Mouse (Mus musculus) liver, embryonic 13.5 days (tissue): ENCODE data around the gene Pter. TPM values are rescaled to one million over a fixed set of nuclear protein-coding genes. Genes with fewer than 3 reads are reported as not detected.
A peak's percentile ranks its signal among the peaks of the same experiment; 100 is the strongest.

Experiments
- ATAC-seq: fragments of 200-750 bp; cut with Nextera tagmentation; 2 replicates; pipeline ENCODE4 v1.8.0; 2017; ENCODE audit warnings: low read depth, mild to moderate bottlenecking, moderate number of reproducible peaks, moderate library complexity
- DNase-seq: peaks from one replicate; pipeline ENCODE4 v3.0.0; 2022
- H3K27ac ChIP-seq: fragments of 300-500 bp; sonication (generic); 2 replicates; pipeline ENCODE4 v1.5.1; 2015; ENCODE audit warnings: moderate library complexity, mild to moderate bottlenecking, inconsistent platforms
- H3K27me3 ChIP-seq: fragments of 300-500 bp; sonication (generic); 2 replicates; pipeline ENCODE4 v1.6.1; 2015; ENCODE audit warnings: mild to moderate bottlenecking, inconsistent platforms
- H3K36me3 ChIP-seq: fragments of 300-500 bp; sonication (generic); 2 replicates; pipeline ENCODE4 v1.6.1; 2015; ENCODE audit warnings: mild to moderate bottlenecking, inconsistent platforms
- H3K4me1 ChIP-seq: fragments of 300-500 bp; sonication (generic); replicated peaks from 2 replicates; pipeline ENCODE4 v1.6.1; 2015; ENCODE audit warnings: inconsistent platforms
- H3K4me2 ChIP-seq: fragments of 300-500 bp; sonication (generic); 2 replicates; pipeline ENCODE4 v1.6.1; 2015; ENCODE audit warnings: inconsistent platforms, mild to moderate bottlenecking, moderate library complexity
- H3K4me3 ChIP-seq: fragments of 300-500 bp; sonication (generic); replicated peaks from 2 replicates; pipeline ENCODE4 v1.5.1; 2015; ENCODE audit warnings: mild to moderate bottlenecking, inconsistent platforms
- H3K9ac ChIP-seq: fragments of 300-500 bp; sonication (generic); 2 replicates; pipeline ENCODE4 v1.6.1; 2015; ENCODE audit warnings: mild to moderate bottlenecking, inconsistent platforms
- H3K9me3 ChIP-seq: fragments of 300-500 bp; sonication (generic); replicated peaks from 2 replicates; pipeline ENCODE4 v1.6.1; 2016; ENCODE audit warnings: inconsistent platforms
- WGBS: fragments of 180-500 bp; shearing (Covaris S2); methylation state at CpG from one replicate; pipeline ENCODE4 v1.1.7; 2015; ENCODE audit not compliant: insufficient replicate concordance; 5-methylcytosine and 5-hydroxymethylcytosine counted together
- polyA plus RNA-seq: library from polyadenylated mRNA; unstranded; fragments of >200 nt; fragmentation: Nextera tagmentation; extraction: Ambion mirVana; gene quantifications from 2 replicates; pipeline ENCODE4 v1.2.1, GENCODE M21; 2015

Gene Pter
- polyA plus RNA-seq, 1 experiment from 2014 or later = 33.5 TPM

DNA sequence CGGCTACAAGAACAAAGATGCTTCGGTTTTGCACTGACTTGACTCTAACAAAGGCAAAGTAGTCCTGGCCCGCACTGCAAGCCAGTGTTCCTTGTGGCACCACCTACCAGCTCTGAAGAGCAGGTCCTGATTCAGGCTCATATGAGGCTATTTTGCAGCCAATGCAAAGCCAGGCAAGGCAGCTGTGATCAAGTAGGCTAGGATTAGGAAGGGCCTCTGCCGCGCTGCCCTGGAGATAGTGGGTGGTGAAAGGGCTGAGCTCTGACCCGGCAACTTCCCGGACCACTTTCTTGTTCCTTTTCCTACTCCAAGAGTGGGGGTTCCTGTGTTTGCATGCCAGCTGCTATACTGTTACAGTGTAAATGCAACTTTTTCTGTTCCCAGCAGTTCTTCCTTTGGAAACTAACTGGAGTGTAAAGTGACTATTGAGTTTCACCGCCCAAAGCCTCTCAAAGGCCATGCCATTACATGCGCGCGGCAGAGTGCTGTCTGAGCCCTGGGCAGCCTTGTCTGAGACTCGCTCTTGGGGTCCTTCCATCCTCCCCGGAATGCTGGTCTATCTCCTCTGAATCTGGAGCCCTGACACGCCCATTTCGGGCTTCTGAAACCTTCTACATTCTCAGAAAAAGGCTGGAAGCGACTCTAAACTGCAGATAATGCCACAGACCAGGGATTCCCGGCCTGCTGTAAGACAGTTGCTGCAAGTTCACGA lies 85.6 kb downstream of the Pter start:
- Histone ChIP-seq H3K4me3 (peak overlapping the region; percentile 51), H3K27ac (no peak overlapping the region), H3K9me3 (no peaks in the 10 kb centered on the region), H3K36me3 (no peaks in the 10 kb centered on the region), H3K27me3 (peaks cover 59% of the 10 kb centered on the region), H3K4me1 (peaks cover 14% of the 10 kb centered on the region), H3K4me2 (peak overlapping the region; percentile 74), H3K9ac (no peak overlapping the region)
- WGBS = 8% methylated on average over 18 of the region's 18 CpGs
- DNase-seq (no peak), ATAC-seq (no peak)

DNA sequence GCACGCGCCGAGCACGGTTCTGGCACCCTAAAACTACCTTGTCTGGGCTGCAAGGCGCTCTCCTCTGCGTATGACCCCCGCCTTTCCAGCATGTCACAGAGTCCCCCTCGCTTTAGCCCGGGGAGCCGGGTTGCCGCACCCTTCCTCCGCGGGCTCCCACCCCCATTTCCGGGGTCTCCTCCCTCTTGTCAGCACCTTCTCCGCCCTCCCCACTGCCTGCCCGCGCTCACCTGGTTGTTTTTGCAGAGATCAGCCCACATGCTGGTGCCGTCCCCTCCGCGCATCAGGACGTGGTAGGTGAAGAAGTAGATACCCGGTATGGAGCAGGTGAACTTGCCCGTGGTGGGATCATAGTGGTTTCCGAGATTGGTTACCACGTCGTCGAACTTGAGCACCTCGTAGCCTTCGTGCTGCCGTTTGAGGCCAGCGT lies 86.2 kb downstream of the Pter start:
- WGBS = 4% methylated on average over 31 of the region's 31 CpGs

DNA sequence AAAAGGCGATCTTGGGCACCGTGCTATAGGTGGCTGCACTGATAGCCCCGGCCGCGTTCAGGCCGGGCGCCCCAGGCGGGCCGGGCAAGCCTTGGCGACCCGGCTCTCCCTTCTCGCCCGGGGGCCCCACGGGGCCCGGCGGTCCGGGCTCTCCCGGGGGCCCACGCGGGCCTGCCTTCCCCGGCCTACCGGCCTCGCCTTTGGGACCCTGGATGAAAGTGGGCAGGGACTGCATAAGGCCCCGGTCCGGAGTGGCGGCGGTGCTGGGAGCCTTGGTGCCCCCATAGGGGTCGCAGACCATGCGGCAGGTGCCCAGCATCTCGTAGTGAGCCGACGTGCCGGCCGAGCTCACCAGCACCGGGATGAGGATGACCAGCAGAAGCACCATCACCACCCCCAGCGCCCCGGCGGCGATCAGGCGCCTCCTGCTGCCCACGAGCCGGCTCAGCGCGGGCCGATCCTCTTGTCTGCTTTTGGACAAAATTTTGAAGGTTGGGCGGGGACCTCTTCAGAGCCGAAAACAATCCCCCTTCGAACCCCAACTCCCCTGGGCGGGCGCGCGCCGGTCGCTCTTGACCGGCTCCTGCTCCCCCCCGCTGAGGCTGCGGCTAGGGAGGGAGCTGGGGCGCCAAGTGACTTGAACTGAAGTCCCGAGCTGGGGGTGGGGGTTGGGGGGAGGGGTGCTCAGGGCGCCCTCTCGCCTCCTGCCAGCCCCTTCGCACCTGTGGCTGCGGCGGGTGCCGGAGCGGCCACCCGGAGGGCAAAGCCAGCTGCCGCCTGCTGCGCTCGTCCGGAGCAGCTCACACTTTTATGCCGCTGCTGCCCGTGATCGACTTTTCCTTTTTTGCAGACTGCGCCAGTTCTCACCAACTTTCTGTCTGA lies 86.9 kb downstream of the Pter start:
- no peak overlapping the region for H3K27ac ChIP-seq
- H3K9me3 ChIP-seq = no peaks in the 10 kb centered on the region
- H3K4me1 ChIP-seq = peaks cover 14% of the 10 kb centered on the region
- DNase-seq (no peak), ATAC-seq (0 out of 2 replicates have a peak, but pooled peaks have one; percentile 31)
- peaks cover 59% of the 10 kb centered on the region for H3K27me3 ChIP-seq
- peak overlapping the region; percentile 74 for H3K4me2 ChIP-seq
- 2% methylated on average over 73 of the region's 75 CpGs for WGBS
- peak overlapping the region; percentile 51 for H3K4me3 ChIP-seq
- H3K36me3 ChIP-seq = no peaks in the 10 kb centered on the region
- no peak overlapping the region; the same call in 1 of the 2 replicates for H3K9ac ChIP-seq

More for the DNA sequence above, 86.2 kb downstream of the Pter start:
- no peak overlapping the region for H3K27ac ChIP-seq
- peaks cover 59% of the 10 kb centered on the region for H3K27me3 ChIP-seq
- peak overlapping the region; percentile 51 for H3K4me3 ChIP-seq
- H3K9me3 ChIP-seq = no peaks in the 10 kb centered on the region
- H3K4me1 ChIP-seq = peaks cover 14% of the 10 kb centered on the region
- peak overlapping the region; percentile 74 for H3K4me2 ChIP-seq
- no peak for ATAC-seq
- no peak for DNase-seq
- no peak overlapping the region; the same call in 1 of the 2 replicates for H3K9ac ChIP-seq
- H3K36me3 ChIP-seq = no peaks in the 10 kb centered on the region

DNA sequence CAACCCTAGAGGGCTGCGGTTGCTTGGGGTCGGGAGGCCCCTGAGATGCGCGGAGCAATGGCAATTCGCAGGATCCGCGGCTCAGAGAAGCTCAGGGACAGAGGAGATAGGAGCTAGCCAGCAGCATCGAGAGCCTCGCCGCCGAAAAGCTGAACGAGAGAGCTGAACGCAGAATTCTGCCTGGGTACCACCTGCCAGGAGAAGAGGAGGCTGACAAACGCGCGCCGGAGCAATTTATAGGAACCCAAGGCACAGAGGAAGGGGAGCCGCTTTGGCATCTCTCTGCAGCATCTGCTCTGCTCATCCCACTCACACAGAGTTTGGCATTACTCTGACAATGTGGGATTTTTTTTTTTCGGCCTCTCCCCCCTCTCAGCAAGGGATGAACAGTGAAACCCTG lies 87.6 kb downstream of the Pter start, which contains the start of gene C1ql3:
Gene C1ql3, minus strand, starts transcription at position 335 of the 400 bp plus-strand sequence.
- no peak for ATAC-seq
- H3K27me3 ChIP-seq = peaks cover 59% of the 10 kb centered on the region
- H3K4me3 ChIP-seq = peak within 1 kb of the TSS; percentile 51
- peak within 1 kb of the TSS; percentile 74 for H3K4me2 ChIP-seq
- 2% methylated on average over 19 of the region's 19 CpGs for WGBS
- H3K9me3 ChIP-seq = no peaks in the 10 kb centered on the region
- H3K27ac ChIP-seq = no peak within 1 kb of the TSS
- no peak for DNase-seq
- H3K9ac ChIP-seq = no peak within 1 kb of the TSS
- peaks cover 14% of the 10 kb centered on the region for H3K4me1 ChIP-seq
- no peaks in the 10 kb centered on the region for H3K36me3 ChIP-seq

DNA sequence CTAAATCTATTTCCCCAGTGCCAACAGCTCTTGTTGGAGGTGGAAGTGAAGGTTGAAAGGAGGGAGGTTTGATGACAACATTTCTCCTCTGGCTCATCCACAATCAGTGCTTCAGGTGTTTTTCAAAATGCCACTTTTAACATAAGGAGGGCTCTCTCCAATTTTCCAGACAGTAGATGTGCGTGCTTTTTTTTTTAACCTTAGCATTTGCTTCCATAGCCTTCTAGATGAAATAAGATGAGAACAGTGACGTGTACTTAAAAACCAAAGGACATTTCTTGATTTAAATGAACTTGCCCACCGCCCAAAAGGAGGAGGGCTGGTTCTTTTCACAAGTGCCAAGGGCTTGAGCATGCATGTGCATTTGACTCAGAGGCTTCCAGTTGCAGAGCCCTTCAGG lies 88.1 kb downstream of the Pter start:
- H3K4me2 ChIP-seq = no peak overlapping the region
- peaks cover 14% of the 10 kb centered on the region for H3K4me1 ChIP-seq

DNA sequence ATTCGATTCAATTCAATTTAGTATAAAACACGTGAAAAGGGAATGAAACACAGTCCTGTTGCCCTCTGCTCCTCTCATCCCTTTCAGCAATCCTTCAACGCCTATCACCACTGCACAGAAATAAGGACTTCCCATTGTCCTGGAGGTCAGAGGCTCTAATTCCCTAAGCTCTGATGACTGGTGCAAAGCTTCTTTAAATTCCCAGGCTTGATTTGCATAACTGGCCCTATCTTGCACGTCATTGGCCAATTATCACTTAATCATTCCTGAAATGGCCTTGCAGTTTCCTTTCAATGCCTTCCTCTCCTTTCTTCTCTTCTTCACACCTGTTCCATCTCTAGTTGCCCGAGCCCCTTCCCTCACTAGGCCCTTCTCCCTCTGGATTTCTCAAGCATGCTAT lies 94.5 kb downstream of the Pter start:
- Histone ChIP-seq H3K27ac (no peak overlapping the region), H3K9ac (no peak overlapping the region), H3K27me3 (peaks cover 6% of the 10 kb centered on the region), H3K4me2 (no peak overlapping the region), H3K4me3 (no peak overlapping the region), H3K9me3 (no peaks in the 10 kb centered on the region), H3K36me3 (no peaks in the 10 kb centered on the region), H3K4me1 (no peaks in the 10 kb centered on the region)
- no peak for DNase-seq
- WGBS = 39% methylated on average over 5 of the region's 5 CpGs
- no peak for ATAC-seq

More for the DNA sequence above, 88.1 kb downstream of the Pter start:
- WGBS = 31% methylated on average over 3 of the region's 3 CpGs
- Histone ChIP-seq H3K36me3 (no peaks in the 10 kb centered on the region), H3K9me3 (no peaks in the 10 kb centered on the region), H3K4me3 (no peak overlapping the region), H3K27ac (no peak overlapping the region), H3K9ac (no peak overlapping the region), H3K27me3 (peaks cover 59% of the 10 kb centered on the region)
- DNase-seq = no peak
- no peak for ATAC-seq

DNA sequence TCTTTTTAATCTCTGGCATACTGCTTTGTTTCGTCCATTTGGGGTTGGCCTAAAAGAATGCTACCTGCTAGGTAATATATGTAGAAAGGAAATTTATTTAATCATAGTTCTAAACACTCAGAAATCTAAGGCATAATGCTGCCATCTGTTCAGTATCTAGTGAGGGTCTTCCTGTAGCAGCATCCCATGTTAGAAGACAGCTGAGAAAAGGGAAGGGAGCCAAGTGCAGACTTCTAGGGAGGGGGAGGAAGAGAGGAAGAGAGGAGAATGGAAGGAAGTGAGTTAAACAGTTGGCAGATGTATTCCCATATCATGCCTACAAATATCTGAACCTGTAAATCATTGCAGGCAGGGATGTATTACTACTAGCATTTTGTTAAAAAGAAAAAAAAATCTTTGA lies 95.0 kb downstream of the Pter start:
- H3K36me3 ChIP-seq = no peaks in the 10 kb centered on the region
- WGBS = 53% methylated on average over 1 of the region's 1 CpGs
- ATAC-seq = no peak

DNA sequence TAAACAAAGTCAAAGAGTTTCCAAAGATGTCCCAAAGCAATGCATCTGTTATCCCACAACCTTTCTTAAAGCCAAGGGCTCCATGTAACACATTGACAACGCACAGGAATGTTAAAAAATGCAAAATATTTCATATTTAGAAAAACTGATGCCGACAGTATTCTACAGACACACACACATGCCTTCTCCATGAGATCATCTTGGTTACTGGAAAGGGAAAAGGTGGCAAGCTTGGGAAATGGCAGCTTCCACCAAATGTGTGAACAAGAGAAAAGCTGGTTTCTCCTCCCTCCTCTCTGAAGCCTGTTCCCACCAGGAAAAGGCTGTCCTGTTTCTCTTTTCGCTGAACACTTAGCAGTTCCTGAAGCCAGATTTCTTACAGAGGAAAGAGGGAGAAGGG lies 114.9 kb downstream of the Pter start:
- H3K9ac ChIP-seq = no peak overlapping the region
- no peak for DNase-seq
- H3K4me2 ChIP-seq = no peak overlapping the region
- no peak overlapping the region for H3K27ac ChIP-seq
- no peak for ATAC-seq
- H3K36me3 ChIP-seq = no peaks in the 10 kb centered on the region
- H3K4me3 ChIP-seq = no peak overlapping the region
- H3K9me3 ChIP-seq = no peaks in the 10 kb centered on the region
- peaks cover 17% of the 10 kb centered on the region for H3K4me1 ChIP-seq
- 0 out of 2 replicates have a peak, but pooled peaks cover 2% of the 10 kb centered on the region for H3K27me3 ChIP-seq
- 52% methylated on average over 3 of the region's 3 CpGs for WGBS

More for the DNA sequence above, 95.0 kb downstream of the Pter start:
- Histone ChIP-seq H3K27ac (no peak overlapping the region), H3K27me3 (peaks cover 1% of the 10 kb centered on the region), H3K4me2 (no peak overlapping the region), H3K4me3 (no peak overlapping the region), H3K9ac (no peak overlapping the region), H3K4me1 (no peaks in the 10 kb centered on the region), H3K9me3 (no peaks in the 10 kb centered on the region)
- no peak for DNase-seq

DNA sequence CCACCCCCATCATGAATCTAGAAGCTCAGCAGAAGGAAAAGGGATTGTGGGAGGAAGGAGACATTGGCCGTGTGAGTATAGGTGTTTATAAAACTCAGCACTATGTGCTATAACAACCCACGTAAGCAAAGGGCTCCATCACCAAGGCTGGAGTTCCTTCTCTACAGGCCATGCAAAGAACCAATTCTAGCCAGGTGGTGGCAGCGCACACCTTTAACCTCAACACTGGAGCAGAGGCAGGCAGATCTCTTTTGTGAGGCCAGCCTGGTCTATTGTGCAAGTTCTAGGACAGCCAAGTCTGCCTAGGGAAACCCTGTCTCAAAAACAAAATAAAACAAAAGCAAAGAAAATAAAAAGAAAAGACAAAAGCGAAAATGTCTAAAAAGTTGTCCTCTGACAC lies 115.9 kb downstream of the Pter start:
- Histone ChIP-seq H3K36me3 (no peaks in the 10 kb centered on the region), H3K4me3 (no peak overlapping the region), H3K27me3 (0 out of 2 replicates have a peak, but pooled peaks cover 2% of the 10 kb centered on the region), H3K27ac (no peak overlapping the region), H3K9ac (no peak overlapping the region), H3K4me1 (peaks cover 27% of the 10 kb centered on the region), H3K4me2 (no peak overlapping the region), H3K9me3 (no peaks in the 10 kb centered on the region)
- WGBS = 69% methylated on average over 4 of the region's 4 CpGs
- DNase-seq = no peak
- ATAC-seq = no peak

DNA sequence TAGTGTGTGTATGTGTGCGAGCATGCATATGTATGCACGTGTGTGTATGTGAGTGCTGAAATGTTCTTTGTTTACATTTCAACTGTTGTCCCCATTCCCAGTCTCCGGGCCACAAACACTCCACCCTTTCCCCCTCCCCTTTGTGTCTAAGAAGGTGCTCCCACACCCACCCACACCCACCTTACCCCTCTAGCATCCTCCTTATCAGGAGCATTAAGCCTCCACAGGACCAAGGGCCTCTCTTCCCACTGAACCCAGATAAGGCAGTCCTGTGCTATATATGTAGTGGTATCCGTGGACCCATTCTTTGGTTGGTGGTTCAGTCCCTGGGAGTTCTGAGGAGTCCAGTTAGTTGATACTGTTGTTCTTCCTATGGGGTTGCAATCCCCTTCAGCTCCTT lies 120.7 kb downstream of the Pter start:
- DNase-seq (no peak), ATAC-seq (peak; percentile 100)
- Histone ChIP-seq H3K9me3 (no peaks in the 10 kb centered on the region), H3K27ac (peak overlapping the region; percentile 58), H3K4me3 (no peak overlapping the region), H3K4me1 (peaks cover 41% of the 10 kb centered on the region), H3K36me3 (no peaks in the 10 kb centered on the region), H3K27me3 (no peaks in the 10 kb centered on the region), H3K9ac (peak overlapping the region; percentile 41), H3K4me2 (peak overlapping the region; percentile 51)
- WGBS = 43% methylated on average over 4 of the region's 4 CpGs

DNA sequence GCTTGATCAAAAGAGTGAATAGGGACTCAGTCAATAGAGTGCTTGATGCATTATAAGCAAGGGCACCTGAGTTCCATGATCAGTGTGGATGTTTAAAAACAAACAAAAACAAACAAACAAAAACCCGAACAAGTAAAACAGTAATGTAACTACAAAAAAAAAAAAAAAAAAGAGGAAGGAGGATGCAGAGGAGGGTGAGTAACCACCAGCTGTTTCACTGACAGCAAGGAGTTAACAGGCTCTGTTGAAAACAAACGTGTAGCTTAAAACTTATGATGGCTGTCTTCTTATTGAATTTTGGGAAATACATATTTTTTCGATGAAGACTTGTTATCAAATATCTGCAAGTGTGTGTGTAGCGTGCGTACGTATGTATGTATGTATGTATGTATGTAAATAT lies 124.8 kb downstream of the Pter start:
- 66% methylated on average over 6 of the region's 6 CpGs for WGBS

More for the DNA sequence above, 124.8 kb downstream of the Pter start:
- no peaks in the 10 kb centered on the region for H3K9me3 ChIP-seq
- H3K27me3 ChIP-seq = no peaks in the 10 kb centered on the region
- ATAC-seq (no peak), DNase-seq (no peak)
- H3K9ac ChIP-seq = no peak overlapping the region
- H3K4me3 ChIP-seq = no peak overlapping the region
- H3K27ac ChIP-seq = no peak overlapping the region
- no peak overlapping the region for H3K4me2 ChIP-seq
- H3K36me3 ChIP-seq = no peaks in the 10 kb centered on the region
- H3K4me1 ChIP-seq = peaks cover 29% of the 10 kb centered on the region
